Mouse (Mus musculus) brain, adult 2 months (tissue): Measurements from ENCODE around the gene Vcp.

Source experiments
- DNase-seq: peaks from one replicate; pipeline ENCODE4 v3.0.0; 2011; ENCODE audit warnings: low read depth, low spot score

Gene Vcp

DNA sequence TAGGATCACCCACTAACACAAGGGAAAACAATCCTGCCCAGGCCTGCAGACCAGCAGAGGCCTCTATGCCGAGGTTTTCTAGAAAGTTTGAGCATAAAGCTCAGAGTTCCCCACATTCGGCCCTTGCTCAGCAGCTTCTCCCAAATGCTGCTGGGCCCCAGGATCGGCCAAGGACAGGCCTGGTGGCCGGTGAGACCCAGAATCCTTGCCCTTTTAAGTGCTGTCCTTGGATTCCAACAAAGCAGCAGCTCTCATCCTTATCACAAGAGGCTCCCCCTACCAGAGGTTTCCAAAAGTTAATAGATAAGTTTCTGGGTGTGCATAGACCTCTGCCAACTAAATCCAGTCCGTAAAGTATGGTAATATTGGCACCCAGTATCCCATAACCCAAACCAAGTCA is 26.4 kb downstream of the Vcp start:
- DNase-seq, result no peak

- no peak for DNase-seq
These were observed 27.4 kb downstream of the Vcp start for GRCm38 (mm10) chr4:42972952-42973351.

DNA sequence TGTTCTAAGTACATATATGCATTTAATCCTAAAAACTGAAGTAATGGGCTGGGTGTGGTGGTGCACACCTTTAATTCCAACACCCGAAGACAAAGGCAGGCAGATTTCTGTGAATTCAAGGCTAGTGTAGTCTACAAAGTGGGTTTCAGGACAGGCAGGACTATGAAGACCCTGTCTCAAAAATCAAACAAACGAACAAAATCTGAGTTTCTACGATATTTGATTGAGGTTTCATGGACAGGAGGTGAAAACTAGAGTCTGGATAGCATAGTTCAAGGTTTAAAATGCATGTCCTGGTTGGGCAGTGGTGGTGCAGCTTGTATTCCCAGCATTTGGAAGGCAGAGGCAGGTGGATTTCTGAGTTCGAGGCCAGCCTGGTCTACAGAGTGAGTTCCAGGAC is 31.0 kb downstream of the Vcp start, which contains the start of gene 1700022I11Rik:
Gene 1700022I11Rik, plus strand, starts transcription at position 301 of the 400 bp plus-strand sequence.
- no peak for DNase-seq

- peak; percentile 88 for DNase-seq
These were observed 35.1 kb downstream of the Vcp start for GRCm38 (mm10) chr4:42965039-42965719.

- DNase-seq, result no peak
These were observed 36.8 kb downstream of the Vcp start for GRCm38 (mm10) chr4:42963480-42963879.

DNA sequence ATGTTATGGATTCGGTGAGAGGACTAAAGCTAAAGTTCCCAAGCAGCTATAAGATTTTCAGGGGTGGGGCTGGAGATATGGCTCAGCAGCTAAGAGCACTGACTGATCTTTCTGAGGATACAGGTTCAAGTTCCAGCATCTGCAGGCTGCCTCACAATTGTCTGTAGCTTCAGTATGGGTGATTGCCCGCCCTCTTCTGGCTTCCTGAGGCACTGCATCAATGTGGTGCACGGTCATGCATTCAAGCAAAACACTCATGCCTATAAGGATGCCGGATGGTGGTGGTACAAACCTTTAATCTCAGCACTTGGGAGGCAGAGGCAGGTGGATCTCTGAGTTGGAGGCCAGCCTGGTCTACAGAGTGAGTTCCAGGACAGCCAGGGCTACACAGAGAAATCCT is 38.7 kb downstream of the Vcp start:
- DNase-seq, result peak; percentile 87

DNA sequence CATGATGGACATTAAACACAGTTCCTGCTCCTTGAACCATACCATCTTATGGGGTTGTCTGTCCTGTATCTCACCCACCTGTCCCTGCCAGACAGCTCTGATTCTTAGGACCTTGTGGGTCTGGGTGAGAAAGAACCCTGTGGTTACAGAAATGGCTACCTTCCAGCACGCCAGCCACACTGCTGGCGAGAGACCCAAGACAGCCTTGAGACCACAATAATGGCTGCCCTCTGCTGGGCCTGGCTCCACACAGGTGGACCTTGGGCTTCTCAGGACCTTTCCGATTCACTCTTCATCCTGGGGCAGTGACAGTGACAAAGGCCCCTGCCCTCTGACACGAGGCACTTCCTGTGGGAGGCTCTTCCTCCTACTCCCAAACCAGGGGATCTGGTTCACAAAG is 40.9 kb downstream of the Vcp start:
- no peak for DNase-seq

- DNase-seq, result peak; percentile 66
These were observed 41.4 kb downstream of the Vcp start for GRCm38 (mm10) chr4:42958942-42959341.

DNA sequence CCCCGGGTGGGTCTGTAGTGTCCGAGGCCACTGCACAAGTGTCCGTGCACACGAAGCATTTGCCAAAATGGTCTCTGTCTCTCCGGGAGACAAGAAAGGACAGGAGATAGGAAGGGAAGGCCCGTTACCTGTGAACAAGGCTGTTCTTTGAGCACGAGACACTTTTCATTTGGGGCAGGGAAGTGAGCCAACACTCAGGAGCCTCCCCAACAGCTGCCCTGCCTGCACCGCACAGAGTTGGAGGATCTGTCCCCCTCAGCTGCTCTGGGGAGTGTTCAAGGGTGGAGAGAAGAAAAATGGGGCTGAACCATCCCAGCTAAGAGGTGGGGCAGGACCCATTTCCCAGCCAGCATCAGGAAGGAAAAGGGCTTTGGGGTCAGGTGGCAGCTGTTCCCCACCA is 42.3 kb downstream of the Vcp start:
- peak; percentile 35 for DNase-seq

DNA sequence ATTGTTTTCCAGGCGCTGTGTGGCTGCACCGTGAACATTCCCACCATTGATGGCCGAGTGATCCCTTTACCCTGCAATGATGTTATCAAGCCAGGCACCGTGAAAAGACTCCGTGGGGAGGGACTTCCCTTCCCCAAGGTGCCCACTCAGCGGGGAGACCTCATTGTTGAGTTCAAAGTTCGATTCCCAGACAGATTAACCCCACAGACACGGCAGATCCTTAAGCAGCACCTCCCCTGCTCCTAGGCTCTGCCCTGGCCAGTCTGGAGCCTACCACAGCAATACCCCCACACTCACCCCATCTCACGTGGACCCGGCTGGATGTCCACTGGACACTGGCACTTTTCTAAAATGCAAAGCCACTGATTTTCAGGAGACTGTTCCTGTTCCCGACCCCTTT is 43.0 kb downstream of the Vcp start:
- DNase-seq, result no peak

DNA sequence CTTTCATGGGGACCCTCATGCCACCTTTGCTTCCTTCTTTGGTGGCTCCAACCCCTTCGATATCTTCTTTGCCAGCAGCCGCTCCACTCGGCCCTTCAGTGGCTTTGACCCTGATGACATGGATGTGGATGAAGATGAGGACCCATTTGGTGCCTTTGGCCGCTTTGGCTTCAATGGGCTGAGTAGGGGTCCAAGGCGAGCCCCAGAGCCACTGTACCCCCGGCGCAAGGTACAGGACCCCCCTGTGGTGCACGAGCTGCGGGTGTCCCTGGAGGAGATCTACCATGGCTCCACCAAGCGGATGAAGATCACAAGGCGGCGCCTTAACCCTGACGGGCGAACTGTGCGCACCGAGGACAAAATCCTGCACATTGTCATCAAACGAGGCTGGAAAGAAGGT is 43.7 kb downstream of the Vcp start:
- DNase-seq, result no peak

GRCm38 (mm10) chr4:42955200-42955599 is 45.1 kb downstream of the Vcp start:
- no peak for DNase-seq

DNA sequence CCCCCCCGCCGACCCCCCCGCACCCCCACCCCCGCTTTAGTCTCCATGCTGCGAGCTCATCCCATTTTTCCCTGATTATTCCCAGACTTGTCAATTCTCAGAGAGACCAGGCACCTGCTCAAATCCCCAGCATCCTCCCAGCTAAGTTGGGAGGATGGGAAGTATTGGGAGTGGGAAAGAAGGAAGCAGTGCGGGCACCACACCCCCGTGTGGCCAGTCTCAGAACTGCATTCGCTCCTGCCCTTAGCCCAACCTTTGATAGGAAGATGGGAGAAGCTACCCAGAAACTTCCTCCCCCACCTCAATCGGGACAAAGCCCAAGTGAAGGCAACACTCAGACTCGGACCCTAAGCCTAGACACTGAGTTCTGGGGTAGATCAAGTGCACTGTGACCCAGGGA is 46.0 kb downstream of the Vcp start:
- DNase-seq, result peak; percentile 88

DNA sequence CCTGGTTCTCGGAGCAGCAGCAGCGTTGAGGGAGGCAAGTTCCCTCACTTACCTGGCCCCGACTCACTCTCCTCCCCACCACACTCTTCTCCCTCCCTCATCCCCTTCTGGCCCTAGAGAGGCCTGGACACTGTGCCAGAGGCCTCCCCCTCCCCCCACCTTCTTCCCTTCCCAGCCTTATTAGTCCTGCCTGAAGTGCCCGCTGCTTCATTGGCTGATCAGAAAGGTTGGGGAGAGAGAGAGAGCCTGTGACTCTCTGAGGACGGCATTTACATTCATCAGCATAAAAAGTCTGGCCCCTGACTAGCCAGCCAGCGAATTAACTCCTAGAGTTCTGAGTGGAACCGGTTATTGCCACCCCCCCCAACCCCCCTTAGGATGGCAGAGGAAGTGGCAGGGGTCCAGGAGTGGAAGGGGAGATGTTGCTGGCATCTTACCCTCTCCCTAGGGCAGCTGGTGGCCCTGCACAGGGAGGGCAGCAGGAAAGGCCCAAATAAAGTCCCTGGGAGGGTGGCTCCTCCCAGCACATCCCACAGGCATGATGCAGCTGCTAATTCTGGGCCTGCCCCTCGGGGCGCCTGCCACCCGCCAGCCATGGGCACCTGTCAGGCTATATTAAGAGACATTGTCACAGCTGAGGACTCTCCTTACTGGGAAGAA is 46.7 kb downstream of the Vcp start:
- peak; percentile 79 for DNase-seq

- DNase-seq, result no peak
These were observed 47.7 kb downstream of the Vcp start for GRCm38 (mm10) chr4:42952563-42952962.

DNA sequence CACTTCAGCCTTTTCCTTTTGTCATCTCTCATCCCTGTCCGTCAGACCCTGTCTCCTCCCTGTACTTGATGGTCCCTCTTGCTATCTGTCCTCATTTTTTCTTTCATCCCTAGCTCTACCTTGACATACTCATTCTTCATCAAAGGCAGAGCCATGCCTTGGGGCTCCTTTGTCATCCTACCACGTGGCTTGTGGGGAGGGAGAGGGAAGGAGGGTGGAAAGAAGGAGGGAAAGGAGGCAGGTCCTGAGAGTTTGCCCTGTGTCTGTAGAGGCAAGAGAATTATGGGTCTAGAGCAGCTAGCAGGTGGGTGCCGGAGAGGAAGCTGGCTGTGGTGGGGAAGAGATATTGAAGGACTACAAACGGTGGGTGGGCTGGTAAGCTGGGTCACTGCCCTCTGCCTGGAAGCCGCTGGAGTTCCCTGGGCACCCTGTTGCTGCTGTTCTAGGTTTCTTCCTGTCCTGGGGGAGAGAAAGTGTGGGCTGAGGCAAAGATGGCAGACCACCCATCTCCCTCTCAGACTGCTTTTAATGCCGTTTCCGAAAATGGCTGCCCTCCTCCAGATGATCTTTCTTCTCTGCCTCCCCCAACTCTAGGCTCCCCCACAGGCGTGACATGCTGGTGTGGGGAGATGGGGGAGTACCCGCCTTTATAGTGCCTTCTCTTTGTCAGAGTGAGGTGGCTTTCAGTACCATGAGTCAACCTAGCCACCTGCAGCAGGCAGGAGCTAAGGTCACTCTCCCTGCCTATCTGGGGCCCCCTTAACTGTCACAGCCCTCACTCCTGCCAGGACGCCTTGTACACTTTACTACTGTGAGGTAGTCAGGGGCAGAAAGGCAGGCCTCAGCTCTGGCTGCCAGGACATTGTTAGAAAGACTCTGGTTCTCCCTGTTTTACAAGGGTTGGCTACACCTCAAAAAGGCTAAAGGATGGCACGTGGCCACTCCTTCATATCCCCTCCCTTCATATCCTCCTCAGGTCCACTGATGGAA is 48.8 kb downstream of the Vcp start:
- DNase-seq, result peak; percentile 78

DNA sequence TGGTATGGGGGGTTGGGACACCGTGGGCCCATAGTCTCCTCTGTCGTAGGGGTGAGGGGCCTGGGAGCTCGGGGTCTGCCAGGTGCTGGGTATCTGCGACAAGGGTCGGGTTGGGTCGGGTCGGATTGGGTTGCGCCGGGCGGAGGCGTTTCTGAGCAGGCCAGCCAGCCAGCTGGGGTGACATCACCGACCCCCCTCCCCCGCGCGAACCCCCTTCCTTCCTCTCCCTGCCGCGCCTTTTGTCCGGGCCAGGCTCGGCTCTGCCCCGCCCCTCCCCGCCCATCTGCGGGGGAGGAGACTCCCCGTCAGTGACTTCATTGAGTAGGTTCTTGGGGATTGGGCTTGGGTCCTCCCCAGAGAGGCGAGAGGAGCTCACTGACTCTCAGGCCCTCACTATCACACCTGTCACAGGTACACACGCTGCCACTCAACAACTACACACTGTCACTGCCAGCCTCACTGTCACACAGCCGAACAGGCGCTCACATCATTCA is 50.2 kb downstream of the Vcp start:
- peak; percentile 94 for DNase-seq

DNA sequence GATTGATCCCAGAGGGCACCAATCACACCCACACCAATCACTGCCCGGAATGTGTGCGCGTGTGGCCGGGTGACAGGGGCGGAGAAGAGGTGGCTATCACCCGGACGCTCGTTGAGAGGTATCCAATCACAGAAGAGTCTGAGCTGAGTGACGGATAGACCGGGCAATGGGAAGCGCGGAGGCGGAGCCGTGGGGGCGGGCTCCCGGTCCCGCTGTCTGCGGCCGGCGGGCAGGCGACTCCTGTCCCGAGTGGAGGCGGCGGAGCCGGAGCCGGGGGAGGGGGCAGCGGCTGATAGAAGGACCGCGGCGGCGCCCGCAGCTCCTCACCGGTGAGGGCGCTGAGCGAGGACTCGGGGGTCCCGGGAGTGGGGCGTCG is 50.6 kb downstream of the Vcp start, which contains the start of gene Dnajb5:
Gene Dnajb5, plus strand, starts transcription at position 139 of the 376 bp plus-strand sequence.
- peak; percentile 100 for DNase-seq

- DNase-seq, result no peak
These were observed 51.1 kb downstream of the Vcp start for GRCm38 (mm10) chr4:42949051-42949675.

GRCm38 (mm10) chr4:42948527-42948926 is 51.8 kb downstream of the Vcp start:
- peak; percentile 81 for DNase-seq

GRCm38 (mm10) chr4:42946733-42947290 is 53.5 kb downstream of the Vcp start:
- DNase-seq, result peak; percentile 98
